In the genomic region with DNA sequence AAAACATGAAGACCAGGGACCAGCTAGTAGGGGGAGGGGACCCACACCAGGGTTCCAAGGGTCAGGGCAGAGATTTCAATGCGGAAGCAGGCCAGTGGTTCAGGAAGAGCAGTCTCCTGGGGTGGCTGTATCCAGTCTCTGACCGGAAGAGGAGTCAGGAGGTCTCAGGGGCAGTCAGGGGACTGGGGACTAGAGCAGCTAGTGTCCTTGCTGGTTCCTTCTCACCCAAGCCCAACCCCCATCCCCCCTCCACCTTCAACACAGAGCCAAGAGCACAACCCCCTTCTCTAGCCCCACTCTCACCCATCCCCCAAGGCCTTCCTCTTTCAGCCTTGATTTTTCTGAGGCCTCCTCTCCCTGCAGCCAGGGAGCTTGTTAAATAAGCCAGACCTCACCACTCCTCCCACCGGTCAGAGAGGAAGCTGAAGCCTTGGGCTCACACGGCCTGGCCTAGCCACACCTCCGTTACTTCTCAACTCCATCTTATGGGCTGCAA, we compare ENCODE assay signal across 8 mouse cellular contexts. TPM values are rescaled to one million over a fixed set of nuclear protein-coding genes. Genes with fewer than 3 reads are reported as not detected.
DNase-seq lines count a peak whose midpoint lies in the region; ATAC-seq and TF ChIP-seq lines count a peak whose summit lies in the region.

No protein-coding gene starts in this region.

- no peak for TF ChIP-seq EP300 in stomach, postnatal 0 days (optimal IDR thresholded peaks at IDR 0.05)

- H3K27ac ChIP-seq in forebrain, postnatal 0 days (ENCODE audit: low read depth, low read length) = no peak overlapping the region
- no peak overlapping the region for H3K27ac ChIP-seq in forebrain, embryonic 14.5 days (ENCODE audit: low read depth, low read length)
- peak overlapping the region; percentile 45 for H3K27ac ChIP-seq in heart, embryonic 16.5 days (ENCODE audit: low read length)
- H3K27ac ChIP-seq in limb, embryonic 14.5 days (replicated peaks; ENCODE audit: low read depth, low read length) = no peak overlapping the region; the same call in 1 of the 2 replicates
- no peak overlapping the region for H3K27ac ChIP-seq in stomach, postnatal 0 days (replicated peaks)
- no peak overlapping the region for H3K27ac ChIP-seq in midbrain, postnatal 0 days (ENCODE audit: low read depth, low read length)

- no peak overlapping the region for H3K4me3 ChIP-seq in forebrain, postnatal 0 days (ENCODE audit: low read depth, low read length)
- no peak overlapping the region for H3K4me3 ChIP-seq in forebrain, embryonic 14.5 days (ENCODE audit: low read depth, low read length)
- no peak overlapping the region for H3K4me3 ChIP-seq in heart, embryonic 16.5 days (ENCODE audit: low read length)
- H3K4me3 ChIP-seq in limb, embryonic 14.5 days (replicated peaks; ENCODE audit: low read length) = no peak overlapping the region
- H3K4me3 ChIP-seq in stomach, postnatal 0 days (ENCODE audit: low read depth, low read length) = no peak overlapping the region
- H3K4me3 ChIP-seq in midbrain, postnatal 0 days (ENCODE audit: low read depth, low read length) = no peak overlapping the region

- H3K27me3 ChIP-seq in forebrain, postnatal 0 days (ENCODE audit: insufficient read depth, low read length) = no peaks in the 10 kb centered on the region
- peaks cover 4% of the 10 kb centered on the region; the same call in 1 of the 2 replicates for H3K27me3 ChIP-seq in forebrain, embryonic 14.5 days (replicated peaks; ENCODE audit: control insufficient read depth, insufficient read depth, low read length)
- H3K27me3 ChIP-seq in heart, embryonic 16.5 days (ENCODE audit: control insufficient read depth, insufficient read depth, low read length) = no peaks in the 10 kb centered on the region; the same call in 1 of the 2 replicates
- no peaks in the 10 kb centered on the region for H3K27me3 ChIP-seq in limb, embryonic 14.5 days (ENCODE audit: control insufficient read depth, insufficient read depth, low read length)
- no peaks in the 10 kb centered on the region for H3K27me3 ChIP-seq in stomach, postnatal 0 days (ENCODE audit: control insufficient read depth, insufficient read depth, low read length)
- H3K27me3 ChIP-seq in midbrain, postnatal 0 days (ENCODE audit: insufficient read depth, low read length) = no peaks in the 10 kb centered on the region

- TF ChIP-seq POLR2A in limb, embryonic 14.5 days (IDR thresholded peaks at IDR 0.05; ENCODE audit: borderline replicate concordance, extremely low read depth, insufficient read depth, insufficient read length) = no peak

- peaks cover 9% of the 10 kb centered on the region; the same call in 1 of the 2 replicates for H3K4me1 ChIP-seq in forebrain, postnatal 0 days (ENCODE audit: insufficient read depth)
- peaks cover 14% of the 10 kb centered on the region for H3K4me1 ChIP-seq in forebrain, embryonic 14.5 days (ENCODE audit: control insufficient read depth, insufficient read depth, low read length)
- H3K4me1 ChIP-seq in heart, embryonic 16.5 days (ENCODE audit: control insufficient read depth, insufficient read depth, low read length) = peaks cover 14% of the 10 kb centered on the region
- peaks cover 35% of the 10 kb centered on the region for H3K4me1 ChIP-seq in limb, embryonic 14.5 days (ENCODE audit: control insufficient read depth, insufficient read depth, low read length)
- peaks cover 4% of the 10 kb centered on the region; the same call in 1 of the 2 replicates for H3K4me1 ChIP-seq in stomach, postnatal 0 days (replicated peaks; ENCODE audit: control insufficient read depth, insufficient read depth)
- H3K4me1 ChIP-seq in midbrain, postnatal 0 days (ENCODE audit: insufficient read depth, low read length) = 0 out of 2 replicates have a peak, but pooled peaks cover 6% of the 10 kb centered on the region

- WGBS in forebrain, postnatal 0 days = 36% methylated on average over 5 of the region's 5 CpGs
- WGBS in forebrain, embryonic 14.5 days = 24% methylated on average over 5 of the region's 5 CpGs
- 34% methylated on average over 5 of the region's 5 CpGs for WGBS in heart, embryonic 16.5 days
- 22% methylated on average over 5 of the region's 5 CpGs for WGBS in limb, embryonic 14.5 days
- WGBS in stomach, postnatal 0 days = 51% methylated on average over 5 of the region's 5 CpGs
- WGBS in midbrain, postnatal 0 days = 33% methylated on average over 5 of the region's 5 CpGs

- no peak overlapping the region for H3K4me2 ChIP-seq in forebrain, postnatal 0 days (ENCODE audit: low read depth)
- no peak overlapping the region for H3K4me2 ChIP-seq in forebrain, embryonic 14.5 days (ENCODE audit: low read length)
- H3K4me2 ChIP-seq in heart, embryonic 16.5 days (ENCODE audit: low read depth, low read length) = no peak overlapping the region
- no peak overlapping the region for H3K4me2 ChIP-seq in limb, embryonic 14.5 days (replicated peaks; ENCODE audit: low read depth, low read length, severe bottlenecking)
- no peak overlapping the region for H3K4me2 ChIP-seq in stomach, postnatal 0 days (replicated peaks; ENCODE audit: low read depth)
- no peak overlapping the region for H3K4me2 ChIP-seq in midbrain, postnatal 0 days (ENCODE audit: low read depth, low read length, poor library complexity, severe bottlenecking)

- no peak for TF ChIP-seq CTCF in forebrain, postnatal 0 days (IDR thresholded peaks at IDR 0.05; ENCODE audit: low read depth)
- TF ChIP-seq CTCF in stomach, postnatal 0 days (IDR thresholded peaks at IDR 0.05; ENCODE audit: low read depth) = no peak
- no peak for TF ChIP-seq CTCF in midbrain, postnatal 0 days (IDR thresholded peaks at IDR 0.05)

- no peak for DNase-seq in forebrain, postnatal 0 days
- no peak for DNase-seq in forebrain, embryonic 14.5 days (ENCODE audit: low spot score)
- DNase-seq in ZHBTc4 (ENCODE audit: low read depth, low spot score) = peak; percentile 72
- peak; percentile 30 for DNase-seq in limb, embryonic 14.5 days (ENCODE audit: low spot score)
- peak; percentile 30 for DNase-seq in stomach, postnatal 0 days (ENCODE audit: low spot score)
- DNase-seq in frontal cortex, postnatal 36 days (ENCODE audit: low spot score in 2 of 2) = no peak
- DNase-seq in midbrain, postnatal 0 days (ENCODE audit: low spot score) = no peak

- no peak overlapping the region for H3K9ac ChIP-seq in forebrain, postnatal 0 days
- no peak overlapping the region for H3K9ac ChIP-seq in forebrain, embryonic 14.5 days (ENCODE audit: low read length)
- no peak overlapping the region for H3K9ac ChIP-seq in heart, embryonic 16.5 days (ENCODE audit: low read length)
- H3K9ac ChIP-seq in limb, embryonic 14.5 days (ENCODE audit: low read depth, low read length, severe bottlenecking) = no peak overlapping the region
- H3K9ac ChIP-seq in stomach, postnatal 0 days (ENCODE audit: low read length) = no peak overlapping the region
- H3K9ac ChIP-seq in midbrain, postnatal 0 days (replicated peaks; ENCODE audit: low read length, poor library complexity, severe bottlenecking) = no peak overlapping the region

- ATAC-seq in forebrain, postnatal 0 days = peak; percentile 12; the same call in 1 of the 2 replicates
- ATAC-seq in forebrain, embryonic 14.5 days = no peak
- ATAC-seq in heart, embryonic 16.5 days (replicated peaks; ENCODE audit: extremely low read depth, insufficient read depth, low FRiP score) = peak; percentile 51; the same call in 1 of the 2 replicates
- ATAC-seq in limb, embryonic 14.5 days (ENCODE audit: low FRiP score, low read depth) = no peak
- peak; percentile 20; the same call in 1 of the 2 replicates for ATAC-seq in stomach, postnatal 0 days (ENCODE audit: low FRiP score, low TSS enrichment)
- ATAC-seq in midbrain, postnatal 0 days (ENCODE audit: low FRiP score) = no peak

- no peaks in the 10 kb centered on the region for H3K36me3 ChIP-seq in forebrain, postnatal 0 days (ENCODE audit: insufficient read depth)
- no peaks in the 10 kb centered on the region for H3K36me3 ChIP-seq in forebrain, embryonic 14.5 days (ENCODE audit: control insufficient read depth, insufficient read depth, low read length)
- no peaks in the 10 kb centered on the region for H3K36me3 ChIP-seq in heart, embryonic 16.5 days (ENCODE audit: control insufficient read depth, insufficient read depth)
- no peaks in the 10 kb centered on the region for H3K36me3 ChIP-seq in limb, embryonic 14.5 days (ENCODE audit: control insufficient read depth, insufficient read depth, low read length)
- no peaks in the 10 kb centered on the region for H3K36me3 ChIP-seq in stomach, postnatal 0 days (ENCODE audit: control insufficient read depth, insufficient read depth, low read length)
- no peaks in the 10 kb centered on the region for H3K36me3 ChIP-seq in midbrain, postnatal 0 days (ENCODE audit: insufficient read depth, low read length)

- H3K9me3 ChIP-seq in forebrain, postnatal 0 days (ENCODE audit: low read length) = no peaks in the 10 kb centered on the region
- no peaks in the 10 kb centered on the region for H3K9me3 ChIP-seq in forebrain, embryonic 14.5 days (replicated peaks; ENCODE audit: control insufficient read depth, low read length)
- H3K9me3 ChIP-seq in heart, embryonic 16.5 days (replicated peaks; ENCODE audit: control insufficient read depth, low read length) = 0 out of 2 replicates have a peak, but pooled peaks cover 2% of the 10 kb centered on the region
- no peaks in the 10 kb centered on the region for H3K9me3 ChIP-seq in limb, embryonic 14.5 days (ENCODE audit: control insufficient read depth, low read length)
- H3K9me3 ChIP-seq in stomach, postnatal 0 days (ENCODE audit: control insufficient read depth, low read length) = no peaks in the 10 kb centered on the region
- no peaks in the 10 kb centered on the region for H3K9me3 ChIP-seq in midbrain, postnatal 0 days (ENCODE audit: low read length)

RNA-seq across cellular contexts. Expression of a gene that starts 1.4 kb away (rescaled TPM):
- total RNA-seq in forebrain, postnatal 0 days (2014; rRNA removed) = 7.9 and 11.1 TPM in 2 replicates
- polyA plus RNA-seq in forebrain, postnatal 0 days (2015; fragmentation: Nextera tagmentation; extraction: Ambion mirVana) = 0.50 and 0.56 TPM in 2 replicates
- 1.8 and 2.1 TPM in 2 replicates for polyA plus RNA-seq in forebrain, embryonic 14.5 days (2014; fragmentation: Nextera tagmentation; extraction: Ambion mirVana)
- 3.1 and 3.7 TPM in 2 replicates for polyA plus RNA-seq in heart, embryonic 16.5 days (2015; fragmentation: Nextera tagmentation; extraction: Ambion mirVana)
- polyA plus RNA-seq in limb, embryonic 14.5 days (2012; rRNA removed) = 36.3 and 48.4 TPM in 2 replicates
- polyA plus RNA-seq in limb, embryonic 14.5 days (2014; fragmentation: Nextera tagmentation; extraction: Ambion mirVana) = 9.5 and 9.8 TPM in 2 replicates
- 2.6 and 2.7 TPM in 2 replicates for polyA plus RNA-seq in stomach, postnatal 0 days (2015; fragmentation: Nextera tagmentation; extraction: Ambion mirVana)
- total RNA-seq in midbrain, postnatal 0 days (2014; rRNA removed) = 9.9 and 15.0 TPM in 2 replicates
- polyA plus RNA-seq in midbrain, postnatal 0 days (2015; fragmentation: Nextera tagmentation; extraction: Ambion mirVana) = 0.58 and 0.74 TPM in 2 replicates

RNA-seq across cellular contexts. Expression of a gene that starts 20.4 kb away (rescaled TPM):
- 33.6 and 37.2 TPM in 2 replicates for total RNA-seq in forebrain, postnatal 0 days (2014; rRNA removed)
- 38.4 and 39.0 TPM in 2 replicates for polyA plus RNA-seq in forebrain, postnatal 0 days (2015; fragmentation: Nextera tagmentation; extraction: Ambion mirVana)
- 29.7 and 34.6 TPM in 2 replicates for polyA plus RNA-seq in forebrain, embryonic 14.5 days (2014; fragmentation: Nextera tagmentation; extraction: Ambion mirVana)
- polyA plus RNA-seq in heart, embryonic 16.5 days (2015; fragmentation: Nextera tagmentation; extraction: Ambion mirVana) = 18.6 and 20.1 TPM in 2 replicates
- 76.0 and 94.1 TPM in 2 replicates for polyA plus RNA-seq in limb, embryonic 14.5 days (2012; rRNA removed)
- polyA plus RNA-seq in limb, embryonic 14.5 days (2014; fragmentation: Nextera tagmentation; extraction: Ambion mirVana) = 56.4 and 56.9 TPM in 2 replicates
- polyA plus RNA-seq in stomach, postnatal 0 days (2015; fragmentation: Nextera tagmentation; extraction: Ambion mirVana) = 17.1 and 18.8 TPM in 2 replicates
- 31.8 and 33.3 TPM in 2 replicates for total RNA-seq in midbrain, postnatal 0 days (2014; rRNA removed)
- 29.4 and 36.1 TPM in 2 replicates for polyA plus RNA-seq in midbrain, postnatal 0 days (2015; fragmentation: Nextera tagmentation; extraction: Ambion mirVana)

Comparison
In these comparisons a context has a peak if more than half of its experiments do, and no peak if none do; other contexts are left out.
1. ATAC-seq: peak in forebrain, postnatal 0 days (single experiment), heart, embryonic 16.5 days (single experiment) and stomach, postnatal 0 days (single experiment); none in forebrain, embryonic 14.5 days (single experiment), limb, embryonic 14.5 days (single experiment) and midbrain, postnatal 0 days (single experiment).
2. DNase-seq: peak in ZHBTc4 (single experiment), limb, embryonic 14.5 days (single experiment) and stomach, postnatal 0 days (single experiment); none in forebrain, postnatal 0 days (single experiment), forebrain, embryonic 14.5 days (single experiment), frontal cortex, postnatal 36 days (0 of 2) and midbrain, postnatal 0 days (single experiment).